Mouse (Mus musculus) forebrain, embryonic 10.5 days (tissue): ENCODE results near the gene Senp5. TPM values are rescaled to one million over a fixed set of nuclear protein-coding genes. Genes with fewer than 3 reads are reported as not detected.
A peak's percentile ranks its signal among the peaks of the same experiment; 100 is the strongest.

Experiments
- DNase-seq: peaks from one replicate; pipeline ENCODE4 v3.0.0-alpha.2; 2017; ENCODE audit warnings: low spot score; ENCODE audit errors: extremely low spot score
- H3K27ac ChIP-seq: fragments of 300-500 bp; sonication (generic); 2 replicates; pipeline ENCODE4 v1.5.1; 2016; ENCODE audit warnings: mild to moderate bottlenecking
- H3K27me3 ChIP-seq: fragments of 300-500 bp; sonication (generic); 2 replicates; pipeline ENCODE4 v1.6.1; 2016; ENCODE audit warnings: mild to moderate bottlenecking; ENCODE audit not compliant: poor library complexity, severe bottlenecking
- H3K36me3 ChIP-seq: fragments of 300-500 bp; sonication (generic); replicated peaks from 2 replicates; pipeline ENCODE4 v1.6.1; 2016; ENCODE audit warnings: mild to moderate bottlenecking, moderate library complexity
- H3K4me1 ChIP-seq: fragments of 300-500 bp; sonication (generic); 2 replicates; pipeline ENCODE4 v1.6.1; 2016
- H3K4me3 ChIP-seq: fragments of 300-500 bp; sonication (generic); 2 replicates; pipeline ENCODE4 v1.5.1; 2016; ENCODE audit warnings: mild to moderate bottlenecking, moderate library complexity
- H3K9me3 ChIP-seq: fragments of 300-500 bp; sonication (generic); 2 replicates; pipeline ENCODE4 v1.6.1; 2016; ENCODE audit warnings: mild to moderate bottlenecking, moderate library complexity
- WGBS: fragments of 180-500 bp; shearing (Covaris S2); methylation state at CpG from one replicate; pipeline ENCODE4 v1.1.7; 2016; 5-methylcytosine and 5-hydroxymethylcytosine counted together
- polyA plus RNA-seq: library from polyadenylated mRNA; unstranded; fragments of >200 nt; fragmentation: Nextera tagmentation; extraction: Ambion mirVana; gene quantifications from 2 replicates; pipeline ENCODE4 v1.2.1, GENCODE M21; 2016

Gene Senp5
- polyA plus RNA-seq, result 19.0 and 21.0 TPM in 2 replicates

- peak; percentile 84 for DNase-seq
- Histone ChIP-seq H3K27ac (peak within 1 kb of the TSS; percentile 85), H3K4me1 (peaks cover 24% of the 10 kb centered on the region), H3K27me3 (no peaks in the 10 kb centered on the region), H3K36me3 (peaks cover 31% of the 10 kb centered on the region), H3K9me3 (no peaks in the 10 kb centered on the region), H3K4me3 (peak within 1 kb of the TSS; percentile 88)
- WGBS, result 2% methylated on average over 66 of the region's 66 CpGs
Observed at GRCm38 (mm10) chr16:32002509-32003477, at the start of gene Senp5. Gene Senp5, minus strand, starts transcription at chr16:32003287.

DNA sequence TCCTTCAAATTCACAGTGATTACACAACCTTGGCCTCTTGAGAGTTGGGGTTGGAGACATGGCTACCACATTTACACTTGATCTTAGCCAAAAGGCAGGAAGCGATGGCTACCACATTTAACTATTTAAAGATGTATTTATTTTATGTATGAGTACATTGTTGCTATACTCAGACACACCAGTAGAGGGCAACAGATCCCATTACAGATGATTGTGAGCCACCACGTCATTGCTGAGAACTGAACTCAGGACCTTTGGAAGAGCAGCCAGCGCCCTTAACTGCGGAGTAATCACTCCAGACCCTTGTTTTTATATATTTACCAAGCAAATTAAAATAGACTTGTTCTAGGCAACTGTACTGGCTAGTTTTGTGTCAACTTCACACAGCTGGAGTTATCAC is 39.3 kb upstream of the Senp5 start:
- Histone ChIP-seq H3K4me1 (no peaks in the 10 kb centered on the region), H3K27ac (no peak overlapping the region), H3K36me3 (peaks cover 86% of the 10 kb centered on the region), H3K9me3 (no peaks in the 10 kb centered on the region), H3K27me3 (no peaks in the 10 kb centered on the region), H3K4me3 (no peak overlapping the region)
- no peak for DNase-seq
- WGBS, result 92% methylated on average over 4 of the region's 4 CpGs

- no peak for DNase-seq
- H3K36me3 ChIP-seq, result peaks cover 93% of the 10 kb centered on the region
- no peak overlapping the region for H3K4me3 ChIP-seq
- WGBS, result 93% methylated on average over 9 of the region's 9 CpGs
- H3K9me3 ChIP-seq, result no peaks in the 10 kb centered on the region
- no peaks in the 10 kb centered on the region for H3K27me3 ChIP-seq
- no peak overlapping the region for H3K27ac ChIP-seq
- no peaks in the 10 kb centered on the region for H3K4me1 ChIP-seq
Observed at GRCm38 (mm10) chr16:32019678-32020077, 16.6 kb upstream of the Senp5 start.

DNA sequence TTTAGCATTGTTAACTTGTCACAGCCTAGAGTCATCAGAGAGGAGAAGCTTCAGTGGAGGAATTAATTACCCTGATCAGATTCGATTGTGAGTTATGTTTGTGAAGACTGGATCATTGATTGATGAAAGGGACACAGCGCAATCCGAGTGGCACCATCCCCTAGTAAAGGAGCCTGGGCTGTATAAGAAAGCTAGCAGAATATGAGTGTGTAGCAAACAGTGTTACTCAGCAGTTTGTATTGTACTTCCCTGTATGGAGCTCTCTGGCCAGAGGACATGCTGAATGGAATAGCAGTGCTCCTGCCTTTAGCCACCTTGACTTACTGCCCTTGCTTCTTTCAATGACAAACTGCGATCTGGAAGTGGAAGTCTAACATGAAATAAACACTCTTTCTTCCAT is 7.2 kb upstream of the Senp5 start:
- Histone ChIP-seq H3K4me3 (no peak overlapping the region), H3K9me3 (no peaks in the 10 kb centered on the region), H3K27ac (no peak overlapping the region), H3K4me1 (peaks cover 4% of the 10 kb centered on the region), H3K36me3 (peaks cover 19% of the 10 kb centered on the region), H3K27me3 (no peaks in the 10 kb centered on the region)
- no peak for DNase-seq
- WGBS, result 89% methylated on average over 4 of the region's 4 CpGs

DNA sequence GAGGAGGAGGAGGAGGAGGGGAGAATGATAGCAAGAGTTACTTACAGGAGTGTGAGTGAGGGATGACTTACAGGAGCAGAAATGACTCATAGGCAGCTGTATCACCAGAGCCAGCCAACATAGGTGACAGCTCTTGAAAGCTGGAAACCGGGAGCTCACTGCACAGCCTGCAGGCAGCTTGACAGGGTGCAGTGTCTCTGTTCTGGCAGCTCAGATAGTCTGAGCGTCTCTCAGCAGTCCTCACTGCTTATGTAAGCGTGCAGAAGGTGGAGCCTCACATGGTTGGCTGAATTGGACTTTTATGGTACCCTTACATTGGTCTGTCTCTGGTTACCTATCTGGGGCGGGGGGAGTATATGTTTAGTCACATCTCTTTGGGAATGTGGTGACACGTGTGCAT is 6.8 kb upstream of the Senp5 start:
- DNase-seq, result no peak
- peaks cover 4% of the 10 kb centered on the region for H3K4me1 ChIP-seq
- no peaks in the 10 kb centered on the region for H3K27me3 ChIP-seq
- H3K27ac ChIP-seq, result no peak overlapping the region
- H3K9me3 ChIP-seq, result no peaks in the 10 kb centered on the region
- H3K36me3 ChIP-seq, result peaks cover 17% of the 10 kb centered on the region
- no peak overlapping the region for H3K4me3 ChIP-seq
- 52% methylated on average over 5 of the region's 5 CpGs for WGBS

DNA sequence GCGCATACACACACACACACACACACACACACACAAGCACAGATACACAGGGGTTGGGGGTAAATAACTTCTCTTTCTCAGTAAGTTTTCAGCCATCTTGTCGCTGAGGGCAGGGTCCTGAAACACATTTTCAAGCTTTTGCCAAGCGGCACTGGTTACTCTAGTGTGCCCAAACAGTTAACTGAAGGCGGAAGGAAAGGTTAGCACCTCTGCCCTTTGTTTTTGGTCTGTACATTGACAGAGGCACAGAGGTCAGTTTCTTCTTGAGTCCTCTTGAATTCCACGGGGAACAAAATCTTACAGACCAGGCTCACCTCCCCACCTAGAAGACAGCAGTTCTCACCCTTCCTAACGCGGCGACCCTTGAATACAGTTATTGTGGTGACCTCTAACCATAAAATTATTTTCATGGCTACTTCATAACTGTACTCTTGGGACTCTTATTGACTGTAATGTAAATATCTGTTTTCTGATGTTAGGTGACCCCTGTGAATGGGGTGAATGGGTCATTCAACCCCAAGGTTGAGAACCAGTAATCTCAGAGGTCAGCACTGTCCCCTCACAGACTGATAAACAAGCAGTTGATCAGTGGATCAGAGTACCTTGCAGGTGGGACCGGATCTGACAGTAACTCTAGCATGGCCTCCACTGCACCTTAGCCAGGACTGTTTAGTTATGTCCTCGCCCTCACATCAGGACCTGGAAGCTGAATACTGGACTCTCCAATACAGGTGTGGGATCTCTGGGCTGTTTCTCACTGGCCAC is 5.6 kb upstream of the Senp5 start:
- WGBS, result 78% methylated on average over 10 of the region's 10 CpGs
- Histone ChIP-seq H3K4me1 (peaks cover 5% of the 10 kb centered on the region), H3K36me3 (peaks cover 8% of the 10 kb centered on the region), H3K27ac (no peak overlapping the region), H3K4me3 (no peak overlapping the region), H3K27me3 (no peaks in the 10 kb centered on the region), H3K9me3 (no peaks in the 10 kb centered on the region)
- DNase-seq, result no peak

DNA sequence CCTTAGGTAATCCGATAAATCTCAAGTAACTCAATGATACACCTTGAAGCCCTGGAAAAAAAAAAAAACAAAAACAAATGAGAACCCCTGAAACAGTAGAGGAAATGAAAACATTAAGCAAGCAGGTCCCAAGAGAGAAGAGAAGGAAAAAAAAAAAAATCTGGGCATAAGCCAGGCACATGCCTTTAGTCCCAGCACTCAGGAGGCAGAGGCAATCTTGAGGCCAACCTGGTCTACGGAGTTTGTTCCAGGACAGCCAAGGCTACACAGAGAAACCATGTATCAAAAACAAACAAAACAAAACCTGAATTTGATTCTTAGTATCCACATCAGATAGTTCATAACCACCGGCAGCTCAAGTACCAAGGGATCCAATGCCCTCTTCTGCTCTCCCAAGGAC is 1.6 kb upstream of the Senp5 start:
- peaks cover 28% of the 10 kb centered on the region for H3K4me1 ChIP-seq
- no peaks in the 10 kb centered on the region for H3K27me3 ChIP-seq
- no peak for DNase-seq
- peaks cover 17% of the 10 kb centered on the region; the same call in 1 of the 2 replicates for H3K36me3 ChIP-seq
- 98% methylated on average over 3 of the region's 3 CpGs for WGBS
- H3K9me3 ChIP-seq, result no peaks in the 10 kb centered on the region
- no peak overlapping the region for H3K27ac ChIP-seq
- H3K4me3 ChIP-seq, result no peak overlapping the region

DNA sequence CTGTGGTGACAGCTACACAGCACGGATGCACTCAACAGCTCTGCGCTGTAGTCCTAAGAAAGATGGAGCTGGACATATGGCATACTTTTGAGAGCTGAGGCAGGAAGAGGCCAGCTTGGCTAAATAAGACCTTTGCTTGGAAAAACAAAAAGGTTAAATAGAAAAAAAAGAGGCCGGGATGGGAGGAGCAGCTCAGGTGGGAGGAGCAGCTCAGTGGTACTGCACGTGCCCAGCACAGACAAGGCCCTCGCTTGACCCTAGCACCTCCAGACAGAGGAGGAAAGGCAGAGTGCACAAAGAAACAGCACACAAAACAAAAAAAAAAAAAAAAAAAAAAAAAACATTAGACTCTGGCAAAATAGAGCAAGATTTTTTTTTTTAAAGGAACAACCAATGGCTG is 6.7 kb downstream of the Senp5 start:
- H3K27me3 ChIP-seq, result no peaks in the 10 kb centered on the region
- H3K36me3 ChIP-seq, result peaks cover 78% of the 10 kb centered on the region
- H3K9me3 ChIP-seq, result no peaks in the 10 kb centered on the region
- H3K27ac ChIP-seq, result no peak overlapping the region
- WGBS, result 88% methylated on average over 5 of the region's 5 CpGs
- peaks cover 3% of the 10 kb centered on the region for H3K4me1 ChIP-seq
- DNase-seq, result no peak
- no peak overlapping the region for H3K4me3 ChIP-seq

GRCm38 (mm10) chr16:31993946-31994345 is 9.1 kb downstream of the Senp5 start:
- H3K9me3 ChIP-seq, result no peaks in the 10 kb centered on the region
- H3K27me3 ChIP-seq, result no peaks in the 10 kb centered on the region
- H3K36me3 ChIP-seq, result peaks cover 72% of the 10 kb centered on the region
- no peak overlapping the region for H3K4me3 ChIP-seq
- DNase-seq, result no peak
- H3K27ac ChIP-seq, result no peak overlapping the region
- H3K4me1 ChIP-seq, result no peaks in the 10 kb centered on the region

DNA sequence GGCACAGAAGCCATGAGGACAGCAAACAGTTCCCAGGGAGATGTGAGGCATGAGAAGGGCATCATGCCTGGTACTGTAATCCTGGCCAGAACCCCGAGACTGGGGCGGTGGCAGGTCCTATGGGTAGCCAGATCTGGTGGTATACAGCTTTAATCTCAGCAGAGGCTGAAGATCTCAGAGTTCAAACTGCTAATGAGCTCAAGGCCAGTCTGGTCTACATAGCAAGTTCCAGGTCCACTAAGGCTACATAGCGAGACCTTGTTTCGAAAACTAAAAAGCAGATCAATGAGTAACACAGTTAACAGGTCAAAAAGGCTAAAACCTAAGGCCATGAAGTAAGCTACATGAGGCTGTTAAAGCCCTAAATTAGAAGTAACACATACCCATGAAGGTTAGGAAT is 9.9 kb downstream of the Senp5 start:
- no peak overlapping the region for H3K27ac ChIP-seq
- no peaks in the 10 kb centered on the region for H3K9me3 ChIP-seq
- H3K4me1 ChIP-seq, result no peaks in the 10 kb centered on the region
- H3K36me3 ChIP-seq, result peaks cover 75% of the 10 kb centered on the region
- WGBS, result 95% methylated on average over 4 of the region's 4 CpGs
- H3K4me3 ChIP-seq, result no peak overlapping the region
- no peak for DNase-seq
- no peaks in the 10 kb centered on the region for H3K27me3 ChIP-seq

GRCm38 (mm10) chr16:31992039-31992438 is 11.0 kb downstream of the Senp5 start:
- H3K9me3 ChIP-seq, result no peaks in the 10 kb centered on the region
- no peaks in the 10 kb centered on the region for H3K27me3 ChIP-seq
- no peaks in the 10 kb centered on the region for H3K4me1 ChIP-seq
- no peak for DNase-seq
- peaks cover 79% of the 10 kb centered on the region for H3K36me3 ChIP-seq
- no peak overlapping the region for H3K27ac ChIP-seq
- WGBS, result 29% methylated on average over 1 of the region's 1 CpGs
- H3K4me3 ChIP-seq, result no peak overlapping the region

GRCm38 (mm10) chr16:31980946-31981345 is 22.1 kb downstream of the Senp5 start:
- no peak overlapping the region for H3K4me3 ChIP-seq
- H3K27ac ChIP-seq, result no peak overlapping the region
- no peaks in the 10 kb centered on the region for H3K9me3 ChIP-seq
- H3K36me3 ChIP-seq, result peaks cover 81% of the 10 kb centered on the region
- no peaks in the 10 kb centered on the region for H3K4me1 ChIP-seq
- no peak for DNase-seq
- H3K27me3 ChIP-seq, result no peaks in the 10 kb centered on the region
- WGBS, result 75% methylated on average over 5 of the region's 5 CpGs

DNA sequence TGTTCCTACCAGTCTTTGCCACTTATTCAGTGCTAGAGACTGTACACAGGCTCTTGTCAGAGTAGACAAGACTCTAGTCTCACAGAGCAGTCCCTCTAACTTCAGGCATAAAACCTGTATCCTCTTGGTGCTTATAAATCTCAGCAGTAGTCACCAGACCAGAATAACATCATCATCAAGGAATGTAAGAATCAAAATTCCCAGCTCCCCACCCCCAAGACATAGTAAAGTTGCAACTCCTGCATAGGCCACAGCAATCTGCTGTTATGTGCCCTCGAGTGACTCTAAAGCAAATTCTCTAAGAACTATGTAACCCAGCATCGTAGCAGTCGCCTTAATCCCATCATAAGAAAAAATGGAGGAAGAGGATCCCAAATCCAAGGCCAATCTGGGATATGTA is 23.6 kb downstream of the Senp5 start:
- Histone ChIP-seq H3K36me3 (peaks cover 82% of the 10 kb centered on the region), H3K27ac (no peak overlapping the region), H3K4me1 (no peaks in the 10 kb centered on the region), H3K9me3 (no peaks in the 10 kb centered on the region), H3K27me3 (no peaks in the 10 kb centered on the region), H3K4me3 (no peak overlapping the region)
- no peak for DNase-seq
- WGBS, result 90% methylated on average over 3 of the region's 3 CpGs
